Mouse (Mus musculus) E14TG2a.4 (cell line): ENCODE measurements around the gene Prkcb.

Source experiments
- CTCF ChIP-seq: conservative IDR thresholded peaks from 2 replicates; pipeline ENCODE4 v1.5.1; 2014; ENCODE audit warnings: low read length
- NANOG ChIP-seq: IDR thresholded peaks from 2 replicates; pipeline ENCODE4 v1.6.1; 2014; ENCODE audit warnings: borderline replicate concordance, low read length, mixed read lengths
- POU5F1 ChIP-seq: IDR thresholded peaks from 2 replicates; pipeline ENCODE4 v1.6.1; 2014; ENCODE audit warnings: low read length, borderline replicate concordance

DNA sequence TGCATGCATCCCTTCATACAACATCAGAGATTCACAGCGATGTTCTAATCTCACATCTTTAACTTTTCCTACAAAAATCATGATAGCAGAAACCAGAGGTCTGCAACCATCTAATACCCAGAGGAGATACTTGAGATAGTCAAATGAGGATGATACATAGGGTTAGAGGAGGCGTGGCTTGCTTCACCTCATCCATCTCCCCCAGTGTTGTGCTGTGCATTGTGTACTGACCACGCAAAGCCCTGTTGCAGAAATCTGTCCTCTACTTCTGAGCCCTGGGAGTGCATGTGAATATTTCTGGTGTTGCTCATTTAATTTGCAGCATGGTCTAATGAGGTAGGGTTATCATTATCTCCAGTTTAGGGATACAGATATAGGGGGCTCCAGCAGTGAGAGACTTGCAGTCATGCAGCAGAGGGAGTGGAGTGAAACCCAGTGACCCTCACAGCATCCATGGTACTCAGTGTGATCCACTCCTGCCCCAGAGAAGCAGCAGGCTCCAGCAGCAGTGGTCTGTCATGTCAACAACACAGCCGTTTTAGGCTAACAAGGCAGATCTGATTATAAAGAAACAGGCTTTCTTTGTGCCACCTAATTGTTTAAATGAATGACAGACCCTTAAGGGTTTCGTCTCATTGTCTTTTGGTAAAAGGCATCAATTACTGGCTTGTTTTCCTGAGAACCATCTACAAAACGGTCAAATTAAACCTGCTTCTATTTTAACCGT is 269.7 kb downstream of the Prkcb start:
- TF ChIP-seq CTCF (no peak), POU5F1 (no peak), NANOG (no peak)
